ENCODE assay signal across 14 mouse cellular contexts in genomic region chr4:53264901-53265300, GRCm38 (mm10).
DNase-seq lines count a peak whose midpoint lies in the region; ATAC-seq and TF ChIP-seq lines count a peak whose summit lies in the region.
"Had no signal": no experiment of that assay in that cellular context is flagged by ENCODE, and none has a peak within 500 bp of the region (broad histone marks: within the 10 kb centered on the region; RNA-seq: fewer than 3 reads in every experiment).

No protein-coding gene starts in this region.

- no peak overlapping the region for H3K27ac ChIP-seq in gastrocnemius, adult 2 months
- H3K27ac ChIP-seq in lung, embryonic 14.5 days (ENCODE audit: low read depth), result no peak overlapping the region
- H3K27ac ChIP-seq in hindbrain, embryonic 16.5 days (ENCODE audit: low read depth, low read length), result no peak overlapping the region
- H3K27ac ChIP-seq: kidney, postnatal 0 days; liver, embryonic 14.5 days had no signal

- intact Hi-C loops in gastrocnemius, adult 2 months (cut with DNase I), result loop anchor here (2.0 to 5.0 kb wide), 3 partner anchors 46 to 148 kb away; partner anchors contain the start of gene Abca1

- ATAC-seq in lung, embryonic 14.5 days (ENCODE audit: insufficient read depth), result no peak
- ATAC-seq in hindbrain, embryonic 16.5 days, result peak; percentile 8; the same call in 1 of the 2 replicates

- no peak overlapping the region for H3K4me2 ChIP-seq in lung, embryonic 14.5 days
- H3K4me2 ChIP-seq in hindbrain, embryonic 16.5 days (ENCODE audit: low read length), result no peak overlapping the region
- H3K4me2 ChIP-seq: heart, embryonic 11.5 days had no signal

- no peaks in the 10 kb centered on the region for H3K9me3 ChIP-seq in lung, embryonic 14.5 days (ENCODE audit: low read depth, low read length)
- H3K9me3 ChIP-seq in hindbrain, embryonic 16.5 days (ENCODE audit: control insufficient read depth, low read length), result no peaks in the 10 kb centered on the region
- H3K9me3 ChIP-seq: G1E had no signal

- peak; percentile 47 for DNase-seq in gastrocnemius, adult 2 months
- DNase-seq in gastrocnemius, postnatal 4 days (ENCODE audit: low spot score in 2 of 2), result no peak
- DNase-seq in lung, embryonic 14.5 days, result peak; percentile 47
- no peak for DNase-seq in lung, postnatal 14 days
- peak; percentile 37 for DNase-seq in adipocyte (ENCODE audit: low spot score)
- no peak for DNase-seq in natural killer cell, adult 2 months (ENCODE audit: low spot score in 2 of 2)
- DNase-seq: cerebellum, adult 9-11 months; right cerebral cortex, postnatal 14 days; thymus, adult 18-20 months had no signal

- no peaks in the 10 kb centered on the region for H3K36me3 ChIP-seq in lung, embryonic 14.5 days (ENCODE audit: insufficient read depth)
- no peaks in the 10 kb centered on the region for H3K36me3 ChIP-seq in hindbrain, embryonic 16.5 days (ENCODE audit: control insufficient read depth, insufficient read depth, low read length)
- H3K36me3 ChIP-seq: G1E had no signal

- no peak overlapping the region for H3K4me3 ChIP-seq in gastrocnemius, adult 2 months
- H3K4me3 ChIP-seq in lung, embryonic 14.5 days (ENCODE audit: low read depth, low read length), result no peak overlapping the region
- H3K4me3 ChIP-seq in hindbrain, embryonic 16.5 days (ENCODE audit: low read length), result no peak overlapping the region

- no peak overlapping the region for H3K9ac ChIP-seq in lung, embryonic 14.5 days
- no peak overlapping the region for H3K9ac ChIP-seq in hindbrain, embryonic 16.5 days (ENCODE audit: low read depth, low read length)
- H3K9ac ChIP-seq: liver, embryonic 14.5 days had no signal

- peaks cover 12% of the 10 kb centered on the region for H3K4me1 ChIP-seq in lung, embryonic 14.5 days (ENCODE audit: insufficient read depth)
- H3K4me1 ChIP-seq in hindbrain, embryonic 16.5 days (ENCODE audit: control insufficient read depth, insufficient read depth, low read depth, low read length), result peaks cover 14% of the 10 kb centered on the region

- TF ChIP-seq CTCF in gastrocnemius, adult 2 months (IDR thresholded peaks at IDR 0.05), result no peak
- TF ChIP-seq CTCF in lung, embryonic 14.5 days (IDR thresholded peaks at IDR 0.05; ENCODE audit: low read depth), result no peak

- H3K27me3 ChIP-seq in lung, embryonic 14.5 days (ENCODE audit: insufficient read depth, low read length), result no peaks in the 10 kb centered on the region
- H3K27me3 ChIP-seq in hindbrain, embryonic 16.5 days (replicated peaks; ENCODE audit: control insufficient read depth, insufficient read depth, low read length), result no peaks in the 10 kb centered on the region

- 72% methylated on average over 5 of the region's 5 CpGs for WGBS in lung, embryonic 14.5 days
- WGBS in hindbrain, embryonic 16.5 days, result 61% methylated on average over 5 of the region's 5 CpGs

Comparison
In these comparisons a context has a peak if more than half of its experiments do, and no peak if none do; other contexts are left out.
1. DNase-seq: peak in gastrocnemius, adult 2 months (single experiment), lung, embryonic 14.5 days (single experiment) and adipocyte (single experiment); none in gastrocnemius, postnatal 4 days (0 of 2), lung, postnatal 14 days (single experiment) and natural killer cell, adult 2 months (0 of 2).